Mouse (Mus musculus) stomach, postnatal 0 days (tissue): ENCODE measurements around the gene Cnr2.

Experiments
- CTCF ChIP-seq: IDR thresholded peaks from 2 replicates; pipeline ENCODE4 v1.5.1; 2016; ENCODE audit warnings: antibody characterized with exemption, low read depth, mild to moderate bottlenecking, moderate library complexity
- EP300 ChIP-seq: optimal IDR thresholded peaks from 2 replicates; pipeline ENCODE3; 2016; ENCODE audit warnings: antibody characterized with exemption

GRCm38 (mm10) chr4:135942193-135942592, 47.0 kb downstream of the Cnr2 start:
- TF ChIP-seq CTCF (no peak), EP300 (no peak)
